Mouse (Mus musculus) small intestine, adult 2 months (tissue): Measurements from ENCODE around the gene Tmem8.

Experiments used
- CTCF ChIP-seq: fragments of 200-500 bp; IDR thresholded peaks from 2 replicates; pipeline ENCODE4 v1.5.1; 2012; ENCODE audit warnings: low read depth, mild to moderate bottlenecking, control low read depth, inconsistent platforms, low read length, moderate library complexity, mixed read lengths; ENCODE audit not compliant: insufficient replicate concordance, insufficient read length; ENCODE audit errors: extremely low read depth
- POLR2A ChIP-seq: fragments of 200-500 bp; IDR thresholded peaks from 2 replicates; pipeline ENCODE4 v1.6.1; 2012; ENCODE audit warnings: low read depth, mild to moderate bottlenecking, control low read depth, inconsistent platforms, low read length, moderate library complexity

DNA sequence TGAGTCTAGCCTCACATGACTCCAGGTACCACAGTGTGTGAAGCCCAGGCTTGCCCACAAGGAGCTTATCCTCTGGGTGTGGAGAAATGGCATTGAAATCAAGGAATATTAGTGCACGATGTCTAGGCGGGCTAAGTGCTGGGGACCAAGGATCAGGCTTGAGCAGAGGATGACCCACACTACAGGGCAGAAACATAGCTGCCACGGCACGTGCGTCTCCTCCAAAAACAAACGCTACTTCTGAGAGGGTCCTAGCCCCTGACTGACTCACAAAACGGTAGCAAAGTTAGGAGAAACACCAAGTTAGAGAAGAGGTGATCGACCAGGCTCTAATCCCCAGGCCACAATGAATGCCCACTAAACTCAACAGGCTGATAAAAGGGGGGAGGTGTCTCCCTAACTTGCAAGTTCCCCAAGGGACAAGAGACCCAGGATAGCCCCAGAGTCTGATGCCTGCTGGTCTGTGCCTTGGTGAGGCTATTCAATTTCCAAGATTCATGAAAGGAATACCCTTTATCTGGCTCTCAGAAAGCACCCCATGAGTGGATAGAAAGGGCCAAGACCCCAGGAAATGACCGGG lies 18.5 kb upstream of the Tmem8 start:
- TF ChIP-seq POLR2A = no peak
- TF ChIP-seq CTCF = no peak
